Mouse (Mus musculus) right cerebral cortex, adult 18-20 months (tissue): ENCODE data around the gene Fbxw22.
"Not testable (repeated sequence)": the region's sequence is repeated elsewhere in the genome, so short reads cannot be mapped to it uniquely, and the experiment has no call there.

Source experiments
- DNase-seq: peaks from one replicate; pipeline ENCODE4 v3.0.0; 2022; ENCODE audit warnings: mixed read lengths

The Fbxw22 gene

DNA sequence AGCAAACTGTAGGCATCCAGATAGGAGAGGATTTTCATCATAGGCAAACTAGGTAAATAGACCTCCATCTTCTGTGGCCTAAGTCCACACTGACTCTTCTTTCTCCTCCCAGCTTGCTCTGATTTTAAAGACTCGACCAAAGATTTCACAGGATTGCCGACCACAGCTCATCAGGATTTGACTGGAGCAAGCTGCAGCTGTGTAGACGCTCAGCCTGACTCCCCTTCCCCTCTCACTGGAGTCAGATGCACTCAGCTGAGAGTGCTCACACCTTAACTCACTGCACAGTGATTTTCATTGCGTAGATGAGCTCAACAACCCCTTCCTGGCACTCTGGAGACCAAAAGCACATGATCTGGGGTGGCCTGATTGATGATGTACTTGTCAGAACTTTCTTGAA is at the start of gene Fbxw22:
Gene Fbxw22, minus strand, starts transcription at position 101 of the 400 bp plus-strand sequence.
- not testable (repeated sequence) for DNase-seq

DNA sequence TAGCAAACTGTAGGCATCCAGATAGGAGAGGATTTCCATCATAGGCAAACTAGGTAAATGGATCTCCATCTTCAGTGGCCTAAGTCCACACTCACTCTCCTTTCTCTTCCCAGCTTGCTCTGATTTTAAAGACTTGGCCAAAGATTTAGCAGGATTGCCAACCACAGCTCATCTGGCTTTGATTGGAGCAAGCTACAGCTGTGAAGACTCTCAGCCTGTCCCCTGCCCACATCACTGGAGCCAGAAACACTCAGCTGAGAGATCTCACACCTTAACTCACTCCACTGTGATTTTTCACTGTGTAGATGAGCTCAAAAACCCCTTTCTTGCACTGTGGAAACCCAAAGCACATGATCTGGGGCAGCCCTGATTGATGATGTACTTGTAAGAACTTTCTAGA is 44.9 kb upstream of the Fbxw22 start, which contains the start of gene Fbxw16:
Gene Fbxw16, minus strand, starts transcription at position 101 of the 400 bp plus-strand sequence.
- DNase-seq, result no peak

GRCm38 (mm10) chr9:109432956-109433355 is 28.9 kb upstream of the Fbxw22 start:
- DNase-seq, result no peak

- not testable (repeated sequence) for DNase-seq
These were observed 64.5 kb downstream of the Fbxw22 start, which contains the start of gene Fbxw28 for GRCm38 (mm10) chr9:109339559-109339958. Gene Fbxw28, minus strand, starts transcription at chr9:109339659.
